Mouse (Mus musculus) olfactory bulb, adult 2 months (tissue): ENCODE results near the gene Fam171a1.

Source experiments
- CTCF ChIP-seq: fragments of 200-500 bp; IDR thresholded peaks from 2 replicates; pipeline ENCODE4 v1.5.1; 2012; ENCODE audit warnings: low read depth, mild to moderate bottlenecking, low read length, moderate library complexity; ENCODE audit not compliant: insufficient read depth
- POLR2A ChIP-seq: fragments of 200-500 bp; IDR thresholded peaks from 2 replicates; pipeline ENCODE4 v1.6.1; 2012; ENCODE audit warnings: mild to moderate bottlenecking, low read depth, low read length, moderate library complexity; ENCODE audit not compliant: insufficient read depth

DNA sequence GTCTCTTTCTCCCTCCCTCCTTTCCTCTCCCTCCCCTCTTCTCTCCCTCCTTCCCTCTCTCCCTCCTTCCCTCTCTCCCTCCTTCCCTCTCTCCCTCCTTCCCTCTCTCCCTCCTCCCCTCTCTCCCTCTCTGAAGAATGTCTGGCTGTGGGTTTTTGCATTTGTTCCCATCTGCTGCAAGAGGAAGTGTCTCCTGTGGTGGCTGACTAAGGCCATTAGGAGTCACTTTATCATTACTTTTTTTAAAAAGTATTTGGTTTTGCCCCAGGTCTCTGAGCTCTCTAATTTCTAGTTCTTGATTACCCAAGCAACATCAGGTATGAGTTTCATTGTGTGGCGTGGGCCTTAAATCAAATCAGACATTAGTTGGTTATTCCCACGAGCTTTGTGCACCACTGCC, 162.1 kb downstream of the Fam171a1 start:
- TF ChIP-seq POLR2A (no peak), CTCF (no peak)
